ENCODE assay signal across 8 mouse cellular contexts in genomic region chr1:191894386-191894785, GRCm38 (mm10). TPM values are rescaled to one million over a fixed set of nuclear protein-coding genes. Genes with fewer than 3 reads are reported as not detected.
A peak's percentile ranks its signal among the peaks of the same experiment; 100 is the strongest.
DNase-seq lines count a peak whose midpoint lies in the region; ATAC-seq lines count a peak whose summit lies in the region.

No protein-coding gene starts in this region.

- WGBS in limb, embryonic 15.5 days, result 68% methylated on average over 17 of the region's 17 CpGs
- WGBS in limb, embryonic 10.5 days, result 88% methylated on average over 17 of the region's 17 CpGs
- WGBS in hindbrain, embryonic 12.5 days, result 85% methylated on average over 17 of the region's 17 CpGs

- H3K9me3 ChIP-seq in limb, embryonic 15.5 days, result no peaks in the 10 kb centered on the region
- no peaks in the 10 kb centered on the region for H3K9me3 ChIP-seq in limb, embryonic 10.5 days (replicated peaks)
- H3K9me3 ChIP-seq in hindbrain, embryonic 12.5 days (replicated peaks), result no peaks in the 10 kb centered on the region

- no peak overlapping the region for H3K9ac ChIP-seq in limb, embryonic 15.5 days
- H3K9ac ChIP-seq in hindbrain, embryonic 12.5 days, result no peak overlapping the region

- H3K4me3 ChIP-seq in limb, embryonic 15.5 days, result no peak overlapping the region
- H3K4me3 ChIP-seq in limb, embryonic 10.5 days, result no peak overlapping the region
- H3K4me3 ChIP-seq in hindbrain, embryonic 12.5 days, result no peak overlapping the region

- H3K4me2 ChIP-seq in limb, embryonic 15.5 days, result no peak overlapping the region
- H3K4me2 ChIP-seq in hindbrain, embryonic 12.5 days (replicated peaks), result no peak overlapping the region

- H3K27ac ChIP-seq in limb, embryonic 15.5 days, result no peak overlapping the region
- H3K27ac ChIP-seq in limb, embryonic 10.5 days, result no peak overlapping the region
- no peak overlapping the region for H3K27ac ChIP-seq in hindbrain, embryonic 12.5 days

- H3K36me3 ChIP-seq in limb, embryonic 15.5 days, result no peaks in the 10 kb centered on the region
- H3K36me3 ChIP-seq in limb, embryonic 10.5 days, result no peaks in the 10 kb centered on the region
- H3K36me3 ChIP-seq in hindbrain, embryonic 12.5 days, result no peaks in the 10 kb centered on the region

- no peaks in the 10 kb centered on the region for H3K4me1 ChIP-seq in limb, embryonic 15.5 days
- H3K4me1 ChIP-seq in limb, embryonic 10.5 days, result peaks cover 5% of the 10 kb centered on the region; the same call in 1 of the 2 replicates
- H3K4me1 ChIP-seq in hindbrain, embryonic 12.5 days, result no peaks in the 10 kb centered on the region

- no peaks in the 10 kb centered on the region for H3K27me3 ChIP-seq in limb, embryonic 15.5 days
- H3K27me3 ChIP-seq in limb, embryonic 10.5 days (ENCODE audit: low read depth, poor library complexity, severe bottlenecking), result no peaks in the 10 kb centered on the region
- no peaks in the 10 kb centered on the region for H3K27me3 ChIP-seq in hindbrain, embryonic 12.5 days

- ATAC-seq in limb, embryonic 15.5 days (ENCODE audit: insufficient number of reproducible peaks, low FRiP score, low TSS enrichment, low read depth), result 0 out of 2 replicates have a peak, but pooled peaks have one; percentile 40
- ATAC-seq in hindbrain, embryonic 12.5 days (ENCODE audit: low FRiP score), result no peak
- no peak for ATAC-seq in erythroblast, adult 5-6 weeks (replicated peaks; ENCODE audit: low FRiP score, poor library complexity, severe bottlenecking)

- no peak for DNase-seq in limb, embryonic 10.5 days (ENCODE audit: low spot score)
- DNase-seq in frontal cortex, postnatal 25 days (ENCODE audit: low spot score in 2 of 2), result peak; percentile 43 to 64
- DNase-seq in layer of hippocampus, adult 9-10 months (ENCODE audit: low spot score), result peak; percentile 52
- peak; percentile 55 to 65 for DNase-seq in lung, postnatal 4 days
- DNase-seq in thymus, postnatal 36 days, result no peak

RNA-seq across cellular contexts. Expression of gene Slc30a1, which starts 12.2 kb away (rescaled TPM):
- polyA plus RNA-seq in limb, embryonic 15.5 days (2015; fragmentation: Nextera tagmentation; extraction: Ambion mirVana), result 3.4 and 4.0 TPM in 2 replicates
- polyA plus RNA-seq in limb, embryonic 10.5 days (2016; fragmentation: Nextera tagmentation; extraction: Ambion mirVana), result 1.5 and 2.1 TPM in 2 replicates
- 4.6 and 4.9 TPM in 2 replicates for polyA plus RNA-seq in hindbrain, embryonic 12.5 days (2016; fragmentation: Nextera tagmentation; extraction: Ambion mirVana)
- total RNA-seq in erythroblast, adult 5-6 weeks (2015; ENCODE audit: low replicate concordance), result 21.1 and 24.0 TPM in 2 replicates
- total RNA-seq in erythroblast, adult 5-6 weeks (2017; ENCODE audit: low replicate concordance), result 30.1 and 42.1 TPM in 2 replicates

Comparison
In these comparisons a context has a peak if more than half of its experiments do, and no peak if none do; other contexts are left out.
1. DNase-seq: peak in frontal cortex, postnatal 25 days (2 of 2), layer of hippocampus, adult 9-10 months (single experiment) and lung, postnatal 4 days (2 of 2); none in limb, embryonic 10.5 days (single experiment) and thymus, postnatal 36 days (0 of 2).